23 mouse cellular contexts compared by ENCODE assay signal in genomic region chr5:99868286-99868685, GRCm38 (mm10). TPM values are rescaled to one million over a fixed set of nuclear protein-coding genes. Genes with fewer than 3 reads are reported as not detected.
"Had no signal": no experiment of that assay in that cellular context is flagged by ENCODE, and none has a peak within 500 bp of the region (broad histone marks: within the 10 kb centered on the region; RNA-seq: fewer than 3 reads in every experiment).

No protein-coding gene starts in this region.

- H3K9ac ChIP-seq: lung, embryonic 14.5 days; midbrain, embryonic 12.5 days; neural tube, embryonic 13.5 days; neural tube, embryonic 15.5 days; stomach, embryonic 15.5 days had no signal

- H3K4me1 ChIP-seq: midbrain, embryonic 10.5 days; midbrain, embryonic 12.5 days; stomach, embryonic 15.5 days had no signal

- H3K27ac ChIP-seq: midbrain, embryonic 10.5 days; midbrain, embryonic 12.5 days; neural tube, embryonic 13.5 days; neural tube, embryonic 15.5 days; stomach, embryonic 15.5 days; stomach, postnatal 0 days had no signal

- H3K4me3 ChIP-seq: midbrain, embryonic 10.5 days; midbrain, embryonic 12.5 days; myocyte; neural tube, embryonic 13.5 days; neural tube, embryonic 15.5 days; stomach, embryonic 15.5 days had no signal

- H3K9me3 ChIP-seq: midbrain, embryonic 10.5 days; midbrain, embryonic 12.5 days; neural tube, embryonic 13.5 days; neural tube, embryonic 15.5 days; stomach, embryonic 15.5 days had no signal

- H3K36me3 ChIP-seq: midbrain, embryonic 10.5 days; midbrain, embryonic 12.5 days; neural tube, embryonic 13.5 days; neural tube, embryonic 15.5 days; stomach, embryonic 15.5 days had no signal

- DNase-seq: lung, adult 18-20 months; lung, embryonic 14.5 days; lung, postnatal 10 days; lung, postnatal 4 days; midbrain, embryonic 14.5 days; retina, postnatal 1 day; right cerebral cortex, adult 18-20 months; right cerebral cortex, postnatal 25 days; right cerebral cortex, postnatal 4 days; spleen, adult 18-20 months; thymus, adult 18-20 months; thymus, postnatal 14 days; thymus, postnatal 36 days had no signal

- H3K27me3 ChIP-seq: midbrain, embryonic 12.5 days; neural tube, embryonic 13.5 days; neural tube, embryonic 15.5 days; stomach, embryonic 15.5 days had no signal

- H3K4me2 ChIP-seq: lung, embryonic 14.5 days; midbrain, embryonic 12.5 days; neural tube, embryonic 13.5 days; neural tube, embryonic 15.5 days; stomach, embryonic 15.5 days had no signal

- ATAC-seq: midbrain, embryonic 16.5 days had no signal

RNA-seq across cellular contexts. Expression of gene Vamp9, which starts 37.8 kb away (rescaled TPM):
- polyA plus RNA-seq: myocyte; neural tube, embryonic 11.5 days; small intestine, adult 2 months had no signal
